Mouse (Mus musculus): ENCODE results near the gene Olfr913. TPM values are rescaled to one million over a fixed set of nuclear protein-coding genes. Genes with fewer than 3 reads are reported as not detected.

The Olfr913 gene
- not detected in 2 replicates for polyA plus RNA-seq (2015; fragmentation: Nextera tagmentation; extraction: Ambion mirVana)

GRCm38 (mm10) chr9:38592459-38592858, at the start of gene Olfr913:
Gene Olfr913, plus strand, starts transcription at chr9:38592759.
- Histone ChIP-seq H3K36me3 (ENCODE audit: control insufficient read depth, insufficient read depth, low read length) (no peaks in the 10 kb centered on the region), H3K27me3 (replicated peaks; ENCODE audit: control insufficient read depth, insufficient read depth, low read length) (no peaks in the 10 kb centered on the region), H3K27ac (ENCODE audit: low read depth, low read length) (no peak within 1 kb of the TSS), H3K9me3 (ENCODE audit: control insufficient read depth, low read length) (no peaks in the 10 kb centered on the region), H3K9ac (ENCODE audit: low read depth, low read length) (no peak within 1 kb of the TSS), H3K4me2 (ENCODE audit: low read length) (no peak within 1 kb of the TSS), H3K4me3 (ENCODE audit: low read length) (no peak within 1 kb of the TSS), H3K4me1 (ENCODE audit: control insufficient read depth, insufficient read depth, low read depth, low read length) (no peaks in the 10 kb centered on the region)
- ATAC-seq = no peak
- WGBS = 64% methylated on average over 2 of the region's 2 CpGs

- no peak within 1 kb of the TSS for H3K4me3 ChIP-seq (ENCODE audit: low read length)
- H3K9ac ChIP-seq (ENCODE audit: low read depth, low read length) = no peak within 1 kb of the TSS
- no peaks in the 10 kb centered on the region for H3K9me3 ChIP-seq (ENCODE audit: control insufficient read depth, low read length)
- H3K4me2 ChIP-seq (ENCODE audit: low read length) = no peak within 1 kb of the TSS
- H3K27ac ChIP-seq (ENCODE audit: low read depth, low read length) = no peak within 1 kb of the TSS
- H3K27me3 ChIP-seq (replicated peaks; ENCODE audit: control insufficient read depth, insufficient read depth, low read length) = no peaks in the 10 kb centered on the region
- no peak for ATAC-seq
- WGBS = 84% methylated on average over 1 of the region's 1 CpGs
- no peaks in the 10 kb centered on the region for H3K36me3 ChIP-seq (ENCODE audit: control insufficient read depth, insufficient read depth, low read length)
- H3K4me1 ChIP-seq (ENCODE audit: control insufficient read depth, insufficient read depth, low read depth, low read length) = no peaks in the 10 kb centered on the region
These were observed 12.7 kb upstream of the Olfr913 start, which contains the start of gene Olfr912 for GRCm38 (mm10) chr9:38579878-38580277. Gene Olfr912, plus strand, starts transcription at chr9:38580178.

- no peaks in the 10 kb centered on the region for H3K9me3 ChIP-seq (ENCODE audit: control insufficient read depth, low read length)
- H3K36me3 ChIP-seq (ENCODE audit: control insufficient read depth, insufficient read depth, low read length) = no peaks in the 10 kb centered on the region
- H3K4me3 ChIP-seq (ENCODE audit: low read length) = no peak overlapping the region
- no peaks in the 10 kb centered on the region for H3K27me3 ChIP-seq (replicated peaks; ENCODE audit: control insufficient read depth, insufficient read depth, low read length)
- 65% methylated on average over 1 of the region's 1 CpGs for WGBS
- no peak for ATAC-seq
- H3K4me1 ChIP-seq (ENCODE audit: control insufficient read depth, insufficient read depth, low read depth, low read length) = no peaks in the 10 kb centered on the region
- H3K4me2 ChIP-seq (ENCODE audit: low read length) = no peak overlapping the region
- H3K27ac ChIP-seq (ENCODE audit: low read depth, low read length) = no peak overlapping the region
- no peak overlapping the region for H3K9ac ChIP-seq (ENCODE audit: low read depth, low read length)
These were observed 1.5 kb upstream of the Olfr913 start for GRCm38 (mm10) chr9:38591056-38591455.

- no peak for ATAC-seq
- H3K36me3 ChIP-seq (ENCODE audit: control insufficient read depth, insufficient read depth, low read length) = no peaks in the 10 kb centered on the region
- whole genome bisulfite sequencing = 76% methylated on average over 2 of the region's 2 CpGs
- H3K4me2 ChIP-seq (ENCODE audit: low read length) = no peak within 1 kb of the TSS
- H3K4me1 ChIP-seq (ENCODE audit: control insufficient read depth, insufficient read depth, low read depth, low read length) = no peaks in the 10 kb centered on the region
- no peak within 1 kb of the TSS for H3K4me3 ChIP-seq (ENCODE audit: low read length)
- no peak within 1 kb of the TSS for H3K27ac ChIP-seq (ENCODE audit: low read depth, low read length)
- no peaks in the 10 kb centered on the region for H3K27me3 ChIP-seq (replicated peaks; ENCODE audit: control insufficient read depth, insufficient read depth, low read length)
- H3K9ac ChIP-seq (ENCODE audit: low read depth, low read length) = no peak within 1 kb of the TSS
- H3K9me3 ChIP-seq (ENCODE audit: control insufficient read depth, low read length) = no peaks in the 10 kb centered on the region
These were observed 12.2 kb downstream of the Olfr913 start, which contains the start of gene Olfr914 for GRCm38 (mm10) chr9:38604802-38605201. Gene Olfr914, plus strand, starts transcription at chr9:38605102.

GRCm38 (mm10) chr9:38632406-38632805, 39.8 kb downstream of the Olfr913 start:
- Histone ChIP-seq H3K36me3 (ENCODE audit: control insufficient read depth, insufficient read depth, low read length) (no peaks in the 10 kb centered on the region), H3K4me3 (ENCODE audit: low read length) (no peak overlapping the region), H3K4me1 (ENCODE audit: control insufficient read depth, insufficient read depth, low read depth, low read length) (no peaks in the 10 kb centered on the region), H3K9me3 (ENCODE audit: control insufficient read depth, low read length) (0 out of 2 replicates have a peak, but pooled peaks cover 3% of the 10 kb centered on the region), H3K4me2 (ENCODE audit: low read length) (no peak overlapping the region), H3K9ac (ENCODE audit: low read depth, low read length) (no peak overlapping the region), H3K27ac (ENCODE audit: low read depth, low read length) (no peak overlapping the region), H3K27me3 (replicated peaks; ENCODE audit: control insufficient read depth, insufficient read depth, low read length) (no peaks in the 10 kb centered on the region)
- no peak for ATAC-seq
- 79% methylated on average over 4 of the region's 4 CpGs for WGBS

Other genes starting within 250 kb of the Olfr913 start
- not detected in 2 replicates for gene Olfr898, start 244.3 kb upstream of the Olfr913 start, polyA plus RNA-seq (2015; fragmentation: Nextera tagmentation; extraction: Ambion mirVana)
- not detected in 2 replicates for gene Olfr250, start 225.9 kb upstream of the Olfr913 start, polyA plus RNA-seq (2015; fragmentation: Nextera tagmentation; extraction: Ambion mirVana)
- not detected in 2 replicates for gene Olfr251, start 215.7 kb upstream of the Olfr913 start, polyA plus RNA-seq (2015; fragmentation: Nextera tagmentation; extraction: Ambion mirVana)
- gene Olfr147, start 191.1 kb upstream of the Olfr913 start, polyA plus RNA-seq (2015; fragmentation: Nextera tagmentation; extraction: Ambion mirVana) = not detected in 2 replicates
- not detected in 2 replicates for gene Olfr901, start 163.3 kb upstream of the Olfr913 start, polyA plus RNA-seq (2015; fragmentation: Nextera tagmentation; extraction: Ambion mirVana)
- gene Olfr902, start 145.1 kb upstream of the Olfr913 start, polyA plus RNA-seq (2015; fragmentation: Nextera tagmentation; extraction: Ambion mirVana) = not detected in 2 replicates
- not detected in 2 replicates for gene Olfr904, start 129.6 kb upstream of the Olfr913 start, polyA plus RNA-seq (2015; fragmentation: Nextera tagmentation; extraction: Ambion mirVana)
- gene Olfr905, start 121.7 kb upstream of the Olfr913 start, polyA plus RNA-seq (2015; fragmentation: Nextera tagmentation; extraction: Ambion mirVana) = not detected in 2 replicates
- gene Olfr906, start 105.7 kb upstream of the Olfr913 start, polyA plus RNA-seq (2015; fragmentation: Nextera tagmentation; extraction: Ambion mirVana) = not detected in 2 replicates
- gene Olfr907, start 97.0 kb upstream of the Olfr913 start, polyA plus RNA-seq (2015; fragmentation: Nextera tagmentation; extraction: Ambion mirVana) = not detected in 2 replicates
- not detected in 2 replicates for gene Olfr911-ps1, start 71.2 kb upstream of the Olfr913 start, polyA plus RNA-seq (2015; fragmentation: Nextera tagmentation; extraction: Ambion mirVana)
- gene Olfr910, start 54.9 kb upstream of the Olfr913 start, polyA plus RNA-seq (2015; fragmentation: Nextera tagmentation; extraction: Ambion mirVana) = not detected in 2 replicates
- not detected in 2 replicates for gene Olfr912, start 12.6 kb upstream of the Olfr913 start, polyA plus RNA-seq (2015; fragmentation: Nextera tagmentation; extraction: Ambion mirVana)
- not detected in 2 replicates for gene Olfr914, start 12.3 kb downstream of the Olfr913 start, polyA plus RNA-seq (2015; fragmentation: Nextera tagmentation; extraction: Ambion mirVana)
- not detected in 2 replicates for gene Olfr916, start 67.1 kb downstream of the Olfr913 start, polyA plus RNA-seq (2015; fragmentation: Nextera tagmentation; extraction: Ambion mirVana)
- gene Olfr917, start 73.1 kb downstream of the Olfr913 start, polyA plus RNA-seq (2015; fragmentation: Nextera tagmentation; extraction: Ambion mirVana) = not detected in 2 replicates
- gene Olfr918, start 81.8 kb downstream of the Olfr913 start, polyA plus RNA-seq (2015; fragmentation: Nextera tagmentation; extraction: Ambion mirVana) = not detected in 2 replicates
- gene Olfr919, start 110.9 kb downstream of the Olfr913 start, polyA plus RNA-seq (2015; fragmentation: Nextera tagmentation; extraction: Ambion mirVana) = not detected in 2 replicates
- 8.7 and 9.7 TPM in 2 replicates for gene Vwa5a, start 125.5 kb downstream of the Olfr913 start, polyA plus RNA-seq (2015; fragmentation: Nextera tagmentation; extraction: Ambion mirVana)
- gene Olfr920, start 159.5 kb downstream of the Olfr913 start, polyA plus RNA-seq (2015; fragmentation: Nextera tagmentation; extraction: Ambion mirVana) = not detected in 2 replicates
- gene Olfr921, start 180.3 kb downstream of the Olfr913 start, polyA plus RNA-seq (2015; fragmentation: Nextera tagmentation; extraction: Ambion mirVana) = not detected in 2 replicates
- gene Olfr922, start 221.9 kb downstream of the Olfr913 start, polyA plus RNA-seq (2015; fragmentation: Nextera tagmentation; extraction: Ambion mirVana) = not detected in 2 replicates
- not detected in 2 replicates for gene Olfr923, start 233.8 kb downstream of the Olfr913 start, polyA plus RNA-seq (2015; fragmentation: Nextera tagmentation; extraction: Ambion mirVana)

Measured in hindbrain, embryonic 16.5 days (tissue).